Mouse (Mus musculus) kidney, postnatal 0 days (tissue): ENCODE measurements around the gene Cd247. TPM values are rescaled to one million over a fixed set of nuclear protein-coding genes. Genes with fewer than 3 reads are reported as not detected.

ENCODE experiments used
- ATAC-seq: fragments of 200-750 bp; cut with Nextera tagmentation; replicated peaks from 2 replicates; pipeline ENCODE4 v1.8.0; 2017; ENCODE audit warnings: low read depth, moderate number of reproducible peaks, moderate TSS enrichment, moderate library complexity; ENCODE audit not compliant: low FRiP score
- DNase-seq: peaks from one replicate; pipeline ENCODE4 v3.0.0-alpha.2; 2016; ENCODE audit warnings: low spot score
- H3K27ac ChIP-seq: fragments of 300-500 bp; sonication (generic); 2 replicates; pipeline ENCODE4 v1.5.1; 2014; ENCODE audit warnings: mild to moderate bottlenecking
- H3K27me3 ChIP-seq: fragments of 300-500 bp; sonication (generic); 2 replicates; pipeline ENCODE4 v1.6.1; 2014; ENCODE audit warnings: low read length, mixed read lengths; ENCODE audit not compliant: insufficient read depth
- H3K36me3 ChIP-seq: fragments of 300-500 bp; sonication (generic); 2 replicates; pipeline ENCODE4 v1.6.1; 2014; ENCODE audit warnings: low read length, mixed read lengths; ENCODE audit not compliant: insufficient read depth
- H3K4me1 ChIP-seq: fragments of 300-500 bp; sonication (generic); replicated peaks from 2 replicates; pipeline ENCODE4 v1.6.1; 2014; ENCODE audit warnings: antibody characterized with exemption, low read length, mixed read lengths; ENCODE audit not compliant: insufficient read depth
- H3K4me2 ChIP-seq: fragments of 300-500 bp; sonication (generic); 2 replicates; pipeline ENCODE4 v1.6.1; 2014; ENCODE audit warnings: mild to moderate bottlenecking, low read length, moderate library complexity, mixed read lengths
- H3K4me3 ChIP-seq: fragments of 300-500 bp; sonication (generic); replicated peaks from 2 replicates; pipeline ENCODE4 v1.5.1; 2014; ENCODE audit warnings: low read depth, low read length
- H3K9ac ChIP-seq: fragments of 300-500 bp; sonication (generic); 2 replicates; pipeline ENCODE4 v1.6.1; 2014; ENCODE audit warnings: low read depth, low read length
- H3K9me3 ChIP-seq: fragments of 300-500 bp; sonication (generic); replicated peaks from 2 replicates; pipeline ENCODE4 v1.6.1; 2016; ENCODE audit warnings: low read length, inconsistent platforms, mixed read lengths
- CTCF ChIP-seq: IDR thresholded peaks from 2 replicates; pipeline ENCODE4 v1.5.1; 2016; ENCODE audit warnings: antibody characterized with exemption, low read depth, mild to moderate bottlenecking, moderate library complexity
- WGBS: fragments of 180-500 bp; shearing (Covaris S2); extraction: QIAGEN DNeasy Blood & Tissue Kit; methylation state at CpG from one replicate; pipeline ENCODE4 v1.1.7; 2014; 5-methylcytosine and 5-hydroxymethylcytosine counted together
- polyA plus RNA-seq: library from polyadenylated mRNA; unstranded; fragments of >200 nt; fragmentation: Nextera tagmentation; extraction: Ambion mirVana; gene quantifications from 2 replicates; pipeline ENCODE4 v1.2.1, GENCODE M21; 2015

Cd247 gene
- polyA plus RNA-seq, 1 experiment from 2014 or later: 0.67 TPM

DNA sequence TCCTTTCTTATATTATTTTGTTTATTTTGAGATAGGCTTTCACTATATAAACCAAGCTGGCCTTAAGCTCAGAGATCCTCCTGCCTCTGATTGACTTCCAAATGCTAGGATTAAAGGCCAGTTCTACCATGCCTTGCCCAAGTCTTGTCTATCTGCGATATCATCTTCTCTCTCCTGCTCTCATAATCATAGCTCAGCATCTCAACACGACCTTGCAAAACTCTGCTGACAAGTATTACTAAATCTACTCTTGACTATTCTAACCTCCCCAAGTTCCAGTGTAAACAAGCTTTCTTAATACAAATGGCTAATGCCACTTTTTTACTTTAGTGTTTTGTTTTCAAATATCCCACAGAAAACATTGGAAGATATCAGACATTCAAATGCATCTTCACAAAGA lies 119.7 kb downstream of the Cd247 start:
- no peak overlapping the region for H3K27ac ChIP-seq
- no peak overlapping the region for H3K4me2 ChIP-seq
- no peak for DNase-seq
- H3K4me1 ChIP-seq: no peaks in the 10 kb centered on the region
- 91% methylated on average over 2 of the region's 2 CpGs for WGBS
- ATAC-seq: no peak
- H3K9me3 ChIP-seq: no peaks in the 10 kb centered on the region
- H3K27me3 ChIP-seq: no peaks in the 10 kb centered on the region
- no peak for TF ChIP-seq CTCF
- H3K36me3 ChIP-seq: 0 out of 2 replicates have a peak, but pooled peaks cover 8% of the 10 kb centered on the region
- no peak overlapping the region for H3K4me3 ChIP-seq
- no peak overlapping the region for H3K9ac ChIP-seq

DNA sequence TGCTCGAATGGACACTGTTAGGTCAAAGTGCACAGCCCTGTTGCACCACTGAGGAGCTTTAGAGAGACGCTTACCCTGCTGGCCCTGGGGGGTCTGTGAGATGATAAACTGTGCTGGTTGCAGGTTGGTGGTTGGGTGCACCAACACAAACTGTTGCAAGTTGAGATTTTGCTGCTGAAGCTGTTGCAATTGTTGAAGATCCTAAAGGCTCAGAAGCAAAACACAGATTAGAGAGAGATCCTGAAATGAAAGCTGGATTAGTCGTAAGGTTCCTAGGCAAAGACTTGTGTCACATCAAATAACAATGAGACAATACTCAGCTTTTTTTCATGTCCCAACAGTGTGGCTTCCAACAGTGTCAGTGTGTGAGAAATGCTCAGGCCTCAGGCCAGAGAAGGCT lies 120.3 kb downstream of the Cd247 start:
- no peaks in the 10 kb centered on the region for H3K4me1 ChIP-seq
- 0 out of 2 replicates have a peak, but pooled peaks cover 8% of the 10 kb centered on the region for H3K36me3 ChIP-seq
- no peak for ATAC-seq
- H3K4me2 ChIP-seq: no peak overlapping the region
- H3K9ac ChIP-seq: no peak overlapping the region
- no peak for DNase-seq
- H3K4me3 ChIP-seq: no peak overlapping the region
- no peaks in the 10 kb centered on the region for H3K27me3 ChIP-seq
- TF ChIP-seq CTCF: no peak
- 81% methylated on average over 3 of the region's 3 CpGs for WGBS
- H3K27ac ChIP-seq: no peak overlapping the region
- H3K9me3 ChIP-seq: no peaks in the 10 kb centered on the region

DNA sequence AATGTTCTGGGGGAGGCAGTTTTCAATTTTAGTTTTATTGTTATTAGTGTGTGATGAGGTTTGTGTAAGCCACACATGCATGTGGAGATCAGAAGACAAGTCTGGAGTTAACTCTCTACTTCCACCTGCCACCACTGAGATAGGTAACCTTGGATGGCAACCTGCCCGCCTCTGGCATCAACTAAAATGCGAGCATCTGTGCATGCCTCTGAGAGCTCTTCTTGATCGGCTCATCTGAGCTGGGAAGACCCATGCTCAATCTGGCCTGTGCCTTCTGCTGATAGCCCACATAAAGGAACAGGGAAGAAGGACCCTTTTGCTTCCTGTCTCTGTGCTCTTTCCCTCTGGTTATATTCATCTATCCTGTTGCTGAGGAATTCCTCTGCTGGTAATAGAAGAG lies 121.0 kb downstream of the Cd247 start:
- 91% methylated on average over 3 of the region's 3 CpGs for WGBS
- no peaks in the 10 kb centered on the region for H3K27me3 ChIP-seq
- no peak overlapping the region for H3K4me2 ChIP-seq
- no peaks in the 10 kb centered on the region for H3K4me1 ChIP-seq
- DNase-seq (no peak), ATAC-seq (no peak)
- TF ChIP-seq CTCF: no peak
- no peak overlapping the region for H3K9ac ChIP-seq
- no peak overlapping the region for H3K4me3 ChIP-seq
- no peak overlapping the region for H3K27ac ChIP-seq
- 0 out of 2 replicates have a peak, but pooled peaks cover 8% of the 10 kb centered on the region for H3K36me3 ChIP-seq
- H3K9me3 ChIP-seq: no peaks in the 10 kb centered on the region

DNA sequence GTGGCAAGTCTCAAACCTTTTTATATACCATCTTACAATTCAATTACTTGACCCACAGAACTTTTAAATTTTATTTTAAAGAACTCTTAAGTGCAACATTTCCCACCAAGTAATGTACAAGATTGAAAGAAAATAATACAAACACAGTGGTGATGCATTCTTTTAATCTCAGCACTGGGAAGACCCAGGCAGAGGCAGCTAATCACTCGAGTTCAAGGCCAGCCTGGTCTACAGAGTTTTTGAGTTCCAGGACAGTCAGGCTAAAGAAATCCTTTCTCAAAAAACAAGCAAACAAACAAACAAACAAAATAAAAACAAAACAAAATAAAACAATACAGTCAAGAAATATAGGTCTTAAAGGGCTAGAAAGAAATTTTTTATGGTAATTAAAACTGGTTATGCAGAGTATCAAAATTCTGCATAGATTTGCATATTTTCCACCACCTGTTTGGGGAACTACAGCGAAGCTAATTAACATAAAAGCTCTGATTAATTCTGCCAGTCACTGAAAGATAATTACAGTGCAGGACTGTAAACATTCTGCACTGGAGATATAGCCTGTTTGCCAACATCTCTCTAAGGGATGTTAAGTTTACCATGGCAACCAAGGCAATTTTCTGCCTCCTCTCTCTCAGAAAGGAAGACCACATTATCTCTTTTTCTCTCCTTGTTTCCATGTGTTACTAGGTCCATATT lies 125.4 kb downstream of the Cd247 start:
- Histone ChIP-seq H3K27me3 (no peaks in the 10 kb centered on the region), H3K9me3 (no peaks in the 10 kb centered on the region), H3K9ac (no peak overlapping the region), H3K4me2 (no peak overlapping the region), H3K4me1 (no peaks in the 10 kb centered on the region), H3K4me3 (no peak overlapping the region), H3K27ac (no peak overlapping the region), H3K36me3 (0 out of 2 replicates have a peak, but pooled peaks cover 3% of the 10 kb centered on the region)
- DNase-seq (no peak), ATAC-seq (no peak)
- TF ChIP-seq CTCF: no peak
- 87% methylated on average over 2 of the region's 2 CpGs for WGBS

DNA sequence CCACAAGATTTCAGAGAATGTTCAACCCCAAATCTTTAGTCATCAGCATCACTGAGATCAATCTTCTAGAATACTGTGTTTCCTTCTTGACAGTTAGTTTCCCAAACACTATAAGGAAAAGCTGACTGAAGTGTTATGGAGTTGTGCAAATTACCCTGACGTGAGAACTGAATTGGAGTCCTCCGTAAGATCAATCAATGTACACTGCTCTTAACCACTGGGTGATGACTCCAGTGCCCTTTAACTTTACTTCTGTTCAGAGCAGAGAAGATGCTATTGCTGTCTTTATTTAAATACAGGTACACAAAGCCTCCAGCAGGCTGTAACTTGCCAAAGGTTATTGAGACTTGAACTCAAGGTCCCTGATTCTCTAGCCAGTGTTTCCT lies 125.9 kb downstream of the Cd247 start:
- Histone ChIP-seq H3K4me1 (no peaks in the 10 kb centered on the region), H3K9ac (no peak overlapping the region), H3K27ac (no peak overlapping the region), H3K4me3 (no peak overlapping the region), H3K9me3 (no peaks in the 10 kb centered on the region), H3K36me3 (no peaks in the 10 kb centered on the region), H3K4me2 (no peak overlapping the region), H3K27me3 (no peaks in the 10 kb centered on the region)
- 80% methylated on average over 2 of the region's 2 CpGs for WGBS
- ATAC-seq: no peak
- TF ChIP-seq CTCF: no peak
- no peak for DNase-seq

DNA sequence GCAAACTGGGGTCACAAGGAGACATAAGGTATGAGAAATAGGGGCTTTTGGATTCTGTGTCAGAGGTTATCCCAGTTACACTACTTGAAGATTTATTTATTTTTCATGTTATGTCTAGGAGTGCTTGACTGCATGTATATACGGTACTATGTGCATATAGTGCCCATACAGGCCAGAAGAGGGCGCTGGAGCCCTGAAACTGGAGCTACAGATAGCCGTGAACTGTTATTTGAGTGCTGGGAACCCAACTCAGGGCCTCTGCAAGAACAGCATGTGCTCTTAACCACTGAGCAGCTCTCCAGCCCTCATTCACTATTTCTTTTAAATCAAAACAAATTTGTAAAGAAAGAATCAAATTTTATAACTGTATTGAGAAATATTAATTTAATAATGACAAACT lies 132.5 kb downstream of the Cd247 start:
- no peak for ATAC-seq
- no peaks in the 10 kb centered on the region for H3K36me3 ChIP-seq
- H3K9ac ChIP-seq: no peak overlapping the region
- no peaks in the 10 kb centered on the region for H3K4me1 ChIP-seq
- DNase-seq: no peak
- H3K4me3 ChIP-seq: no peak overlapping the region
- WGBS: 78% methylated on average over 3 of the region's 3 CpGs
- no peak overlapping the region for H3K4me2 ChIP-seq
- no peak overlapping the region for H3K27ac ChIP-seq
- H3K27me3 ChIP-seq: no peaks in the 10 kb centered on the region
- TF ChIP-seq CTCF: no peak
- H3K9me3 ChIP-seq: no peaks in the 10 kb centered on the region

DNA sequence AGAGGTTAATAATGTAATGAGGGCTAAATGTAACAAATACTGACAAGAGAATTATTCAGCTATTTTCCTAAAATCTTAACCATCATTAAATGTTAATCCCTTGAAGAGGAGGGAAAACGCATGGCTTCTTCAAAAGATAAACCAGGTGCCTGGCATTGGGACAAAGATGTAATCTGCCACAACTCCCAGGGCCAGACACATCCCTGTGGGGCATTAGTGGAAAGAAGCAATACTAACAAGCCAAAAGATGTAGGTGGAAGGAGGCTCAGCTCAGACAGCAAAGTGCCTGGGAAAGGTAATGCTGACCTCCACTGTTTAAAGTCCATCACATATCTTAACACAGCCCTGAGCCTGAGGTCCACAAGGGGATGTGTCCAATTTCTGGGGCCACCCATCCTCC lies 134.0 kb downstream of the Cd247 start:
- Histone ChIP-seq H3K4me2 (no peak overlapping the region), H3K4me1 (no peaks in the 10 kb centered on the region), H3K27me3 (no peaks in the 10 kb centered on the region), H3K9me3 (no peaks in the 10 kb centered on the region), H3K4me3 (no peak overlapping the region), H3K27ac (no peak overlapping the region), H3K9ac (no peak overlapping the region), H3K36me3 (no peaks in the 10 kb centered on the region)
- DNase-seq: no peak
- no peak for ATAC-seq
- no peak for TF ChIP-seq CTCF
- 85% methylated on average over 1 of the region's 1 CpGs for WGBS
